Mouse (Mus musculus) embryonic fibroblast, embryonic 13.5 days (primary cell): ENCODE results near the gene Kat7. TPM values are rescaled to one million over a fixed set of nuclear protein-coding genes. Genes with fewer than 3 reads are reported as not detected.

Experiments used
- H3K27ac ChIP-seq: 2 replicates; pipeline ENCODE4 v1.5.1; 2012; ENCODE audit warnings: low read length, control low read depth, inconsistent platforms; ENCODE audit not compliant: insufficient read depth
- H3K4me1 ChIP-seq: 2 replicates; pipeline ENCODE4 v1.6.1; 2011; ENCODE audit warnings: low read length; ENCODE audit not compliant: control insufficient read depth, insufficient read depth
- H3K4me3 ChIP-seq: 2 replicates; pipeline ENCODE4 v1.5.1; 2011; ENCODE audit warnings: mild to moderate bottlenecking, control low read depth, low read length; ENCODE audit not compliant: insufficient read depth
- CTCF ChIP-seq: IDR thresholded peaks from 2 replicates; pipeline ENCODE4 v1.5.1; 2011; ENCODE audit warnings: mild to moderate bottlenecking, control low read depth, low read length, moderate library complexity, borderline replicate concordance; ENCODE audit not compliant: insufficient read depth
- POLR2A ChIP-seq: IDR thresholded peaks from 2 replicates; pipeline ENCODE4 v1.6.1; 2011; ENCODE audit warnings: low read depth, mild to moderate bottlenecking, control low read depth, low read length, moderate library complexity
- polyA plus RNA-seq: library from polyadenylated mRNA; stranded (reverse); fragments of >200 nt; gene quantifications from 2 replicates; pipeline ENCODE4 v1.2.4, GENCODE M21; 2011; ENCODE audit warnings: low read depth; ENCODE audit not compliant: missing spikeins, insufficient read length

The Kat7 gene
- polyA plus RNA-seq, 1 experiment, result 58.4 TPM

GRCm38 (mm10) chr11:95350960-95351359 is 40.9 kb upstream of the Kat7 start:
- no peaks in the 10 kb centered on the region for H3K4me1 ChIP-seq
- no peak overlapping the region for H3K4me3 ChIP-seq
- no peak for TF ChIP-seq CTCF
- TF ChIP-seq POLR2A, result no peak
- H3K27ac ChIP-seq, result no peak overlapping the region

DNA sequence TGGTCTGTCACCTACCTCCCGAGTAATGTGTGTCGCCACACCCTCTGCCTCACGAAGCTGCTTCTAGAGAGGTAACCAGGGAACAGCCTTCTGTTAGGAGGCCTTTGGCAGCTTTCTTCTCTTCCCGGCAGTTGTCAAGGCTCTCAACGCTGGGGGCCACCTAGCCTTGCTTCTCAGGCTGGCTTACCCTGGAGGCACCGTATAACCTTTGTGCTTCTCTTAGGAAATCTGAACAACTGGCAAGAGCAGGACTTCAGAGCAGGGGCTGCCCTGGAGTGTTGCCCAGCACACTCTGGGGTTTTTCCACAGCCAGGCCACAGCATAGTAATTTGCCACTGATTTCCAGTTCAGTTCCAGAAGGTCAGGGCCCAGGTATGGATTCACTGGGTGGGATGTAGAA is 40.2 kb upstream of the Kat7 start:
- H3K27ac ChIP-seq, result no peak overlapping the region

DNA sequence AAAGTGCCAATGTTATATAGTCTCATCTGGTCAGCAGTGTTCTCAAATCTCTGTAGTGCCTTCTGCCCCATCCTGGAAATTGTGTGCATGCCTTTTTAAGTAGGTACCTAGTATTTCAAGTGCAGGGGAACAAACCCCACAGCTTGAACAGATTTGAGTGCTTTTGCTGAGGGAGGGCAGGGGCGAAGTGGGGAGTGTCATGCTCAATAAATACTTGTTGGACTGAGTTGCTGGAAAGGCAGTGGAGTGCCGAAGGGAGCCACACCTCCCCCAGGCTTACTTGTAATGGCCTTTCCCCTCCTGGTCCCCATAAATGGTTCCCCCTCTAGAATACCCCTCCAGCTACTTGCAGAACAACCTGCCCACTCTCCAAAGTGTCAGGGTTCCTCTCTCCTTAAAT is 34.1 kb upstream of the Kat7 start:
- Histone ChIP-seq H3K4me3 (no peak overlapping the region), H3K4me1 (peaks cover 3% of the 10 kb centered on the region; the same call in 1 of the 2 replicates), H3K27ac (no peak overlapping the region)
- TF ChIP-seq POLR2A, result no peak
- no peak for TF ChIP-seq CTCF

More for the DNA sequence above, 40.2 kb upstream of the Kat7 start:
- H3K4me1 ChIP-seq, result no peaks in the 10 kb centered on the region
- no peak overlapping the region for H3K4me3 ChIP-seq
- TF ChIP-seq POLR2A (no peak), CTCF (no peak)

DNA sequence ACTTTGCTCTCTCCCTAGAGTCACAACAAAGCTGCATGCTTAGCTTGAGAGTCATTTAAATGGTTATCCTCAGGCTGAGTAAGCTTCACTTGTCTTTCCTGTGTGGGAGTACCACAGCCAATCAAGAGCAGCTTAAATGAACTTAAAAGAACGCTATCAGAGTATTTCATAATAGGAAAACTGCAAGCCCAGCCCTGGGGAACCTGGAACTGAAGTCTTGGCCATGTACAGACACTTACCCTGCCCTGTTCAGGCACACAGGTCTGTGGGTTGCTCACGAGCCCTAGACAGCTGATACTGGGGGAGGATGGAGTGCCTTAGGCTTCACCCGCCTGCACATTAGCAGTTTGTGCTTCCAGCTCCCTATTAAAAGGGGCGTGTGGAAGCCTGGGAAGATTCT is 33.1 kb upstream of the Kat7 start:
- H3K27ac ChIP-seq, result no peak overlapping the region
- H3K4me3 ChIP-seq, result no peak overlapping the region
- no peak for TF ChIP-seq CTCF
- TF ChIP-seq POLR2A, result no peak
- peaks cover 4% of the 10 kb centered on the region; the same call in 1 of the 2 replicates for H3K4me1 ChIP-seq

DNA sequence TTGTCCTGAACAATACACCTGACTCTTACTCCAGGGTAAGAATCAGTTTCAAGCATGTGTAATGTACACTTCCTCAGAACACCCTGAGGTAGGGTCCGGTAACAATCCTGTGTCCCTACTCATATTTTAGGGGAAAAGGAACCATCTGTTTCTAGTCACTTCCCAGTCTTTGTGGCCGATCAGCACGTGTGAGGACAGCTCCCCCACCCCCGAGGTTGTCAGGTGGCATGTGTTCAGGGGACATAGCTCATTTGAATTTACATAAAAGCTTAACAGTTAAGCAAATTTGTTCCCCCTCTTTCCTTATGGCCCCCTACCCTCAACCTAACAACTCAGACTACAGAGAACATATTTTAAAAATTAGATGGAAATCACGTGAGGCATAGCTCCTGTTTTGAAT is 30.6 kb upstream of the Kat7 start:
- Histone ChIP-seq H3K27ac (no peak overlapping the region), H3K4me3 (no peak overlapping the region), H3K4me1 (peaks cover 4% of the 10 kb centered on the region; the same call in 1 of the 2 replicates)
- TF ChIP-seq POLR2A, result no peak

GRCm38 (mm10) chr11:95340259-95340658 is 30.2 kb upstream of the Kat7 start:
- H3K4me3 ChIP-seq, result no peak overlapping the region
- H3K4me1 ChIP-seq, result peaks cover 4% of the 10 kb centered on the region; the same call in 1 of the 2 replicates
- H3K27ac ChIP-seq, result no peak overlapping the region
- TF ChIP-seq POLR2A (no peak), CTCF (no peak)

- Histone ChIP-seq H3K27ac (peak overlapping the region; percentile 24; the same call in 1 of the 2 replicates), H3K4me1 (peaks cover 4% of the 10 kb centered on the region; the same call in 1 of the 2 replicates), H3K4me3 (peak overlapping the region; percentile 11)
- TF ChIP-seq POLR2A (no peak), CTCF (no peak)
Observed at GRCm38 (mm10) chr11:95339471-95340021, 29.5 kb upstream of the Kat7 start.

GRCm38 (mm10) chr11:95337846-95338342 is 27.8 kb upstream of the Kat7 start:
- H3K27ac ChIP-seq, result no peak overlapping the region
- no peak for TF ChIP-seq CTCF
- TF ChIP-seq POLR2A, result no peak
- H3K4me3 ChIP-seq, result peak overlapping the region; percentile 78
- peaks cover 4% of the 10 kb centered on the region; the same call in 1 of the 2 replicates for H3K4me1 ChIP-seq

- H3K4me3 ChIP-seq, result peak overlapping the region; percentile 78
- TF ChIP-seq CTCF (no peak), POLR2A (no peak)
- no peak overlapping the region for H3K27ac ChIP-seq
Observed at GRCm38 (mm10) chr11:95337129-95337813, 27.2 kb upstream of the Kat7 start.

GRCm38 (mm10) chr11:95336568-95337128 is 26.6 kb upstream of the Kat7 start, which contains the start of gene Fam117a:
Gene Fam117a, plus strand, starts transcription at chr11:95337018.
- peak within 1 kb of the TSS; percentile 78 for H3K4me3 ChIP-seq
- peaks cover 4% of the 10 kb centered on the region; the same call in 1 of the 2 replicates for H3K4me1 ChIP-seq
- TF ChIP-seq POLR2A (peak; percentile 69), CTCF (no peak)
- H3K27ac ChIP-seq, result no peak within 1 kb of the TSS

More at GRCm38 (mm10) chr11:95337129-95337813, 27.2 kb upstream of the Kat7 start:
- H3K4me1 ChIP-seq, result peaks cover 4% of the 10 kb centered on the region; the same call in 1 of the 2 replicates
